Mouse (Mus musculus) CD4-positive naive resting alpha-beta T cell, adult 57 days (primary cell): ENCODE results near the gene Top3a. TPM values are rescaled to one million over a fixed set of nuclear protein-coding genes. Genes with fewer than 3 reads are reported as not detected.

Source experiments
- total RNA-seq: library from RNA; stranded (reverse); gene quantifications from one replicate; pipeline ENCODE4 v1.2.4, GENCODE M21; 2023

Top3a gene
- 26.5 TPM for total RNA-seq

DNA sequence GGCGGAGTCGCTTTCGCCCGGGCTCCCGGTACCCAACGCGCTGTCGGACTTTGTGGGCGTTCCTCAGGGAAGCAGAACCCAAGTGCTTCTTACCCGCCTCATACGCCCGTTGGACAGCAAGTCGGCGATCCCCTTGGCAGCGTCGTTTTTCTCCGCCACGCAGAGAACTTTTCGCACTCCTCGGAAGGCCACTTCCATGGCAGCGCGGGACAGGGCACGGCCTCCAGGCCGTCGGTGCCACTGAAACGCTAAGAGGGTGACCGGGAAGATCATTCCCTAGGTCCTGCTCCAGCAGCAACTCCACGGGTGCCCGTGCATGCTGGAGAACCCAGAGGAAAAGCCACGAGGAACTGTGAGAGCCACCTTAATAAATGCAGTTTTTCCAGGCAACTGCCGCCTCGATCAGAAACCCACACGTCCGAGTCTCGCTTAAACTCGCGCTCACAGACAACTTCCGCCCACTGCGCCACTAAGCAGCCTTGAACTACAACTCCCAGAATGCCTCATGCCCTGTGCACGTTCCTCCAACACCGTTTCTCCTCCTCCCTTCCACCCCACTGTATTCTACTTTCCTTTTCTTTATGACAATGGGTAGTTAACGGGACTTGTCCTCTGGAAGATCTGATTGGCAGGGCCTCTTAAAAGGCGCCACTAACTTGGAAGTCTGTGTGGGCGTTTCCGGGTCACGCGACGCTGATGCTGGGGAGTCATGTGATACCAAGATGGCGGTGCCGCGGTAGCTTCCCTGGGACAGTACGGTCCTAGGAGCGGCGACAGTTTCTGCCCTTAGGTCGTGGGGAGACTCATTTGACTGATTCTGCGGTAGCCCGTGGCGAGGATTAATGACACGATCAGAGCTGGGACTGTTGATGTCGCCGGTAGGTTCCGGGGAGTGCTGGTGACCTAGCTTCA, at the start of gene Top3a, which contains the start of gene Smcr8:
Top3a (minus strand) TSS at position 537 of the 912 bp plus-strand sequence.
Smcr8 (plus strand) TSS at position 696 of the 912 bp plus-strand sequence.

DNA sequence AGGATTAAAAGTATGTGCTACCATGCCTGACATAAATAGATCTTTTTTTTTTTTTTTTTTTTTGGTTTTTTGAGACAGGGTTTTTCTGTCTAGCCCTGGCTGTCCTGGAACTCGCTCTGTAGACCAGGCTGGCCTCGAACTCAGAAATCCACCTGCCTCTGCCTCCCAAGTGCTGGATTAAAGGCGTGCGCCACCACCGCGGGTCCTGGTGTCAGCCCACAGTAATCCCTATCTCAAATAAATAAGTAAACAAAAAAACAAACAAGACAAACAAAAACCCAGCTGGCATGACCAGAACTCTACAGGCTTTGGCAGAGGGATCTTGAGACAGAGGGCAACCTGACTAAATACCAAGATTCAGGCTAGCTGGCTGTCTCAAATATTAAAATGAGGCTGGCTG, 34.5 kb upstream of the Top3a start, which contains the start of gene Shmt1:
Shmt1 (minus strand) TSS at position 101 of the 400 bp plus-strand sequence.

DNA sequence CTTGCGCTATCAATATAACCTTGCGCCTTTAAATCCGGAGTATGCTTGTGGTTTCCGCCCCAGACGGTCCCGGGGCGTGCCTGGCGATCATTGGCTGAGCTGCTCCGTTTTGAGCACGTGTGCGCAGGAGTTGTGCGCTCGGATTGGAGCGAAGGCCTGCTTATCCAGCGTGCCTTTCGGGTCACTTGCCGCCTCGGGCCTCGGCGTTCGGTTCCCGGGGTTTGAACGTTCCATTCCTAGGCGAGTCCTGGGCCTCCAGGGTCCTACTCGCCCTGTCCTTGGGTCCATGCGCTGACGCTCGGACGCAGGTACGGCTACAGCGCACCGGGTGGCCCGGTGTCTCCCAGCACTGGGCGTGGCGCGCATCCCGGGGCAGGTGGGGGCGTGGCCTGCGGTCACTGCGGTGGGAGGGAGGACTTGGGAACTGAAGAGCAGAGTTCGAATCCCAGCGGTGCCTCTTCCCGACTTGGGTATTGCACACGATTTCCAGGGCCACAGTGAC, 48.9 kb downstream of the Top3a start, which contains the start of gene Mief2:
Mief2 (plus strand) TSS at position 139 of the 502 bp plus-strand sequence.

DNA sequence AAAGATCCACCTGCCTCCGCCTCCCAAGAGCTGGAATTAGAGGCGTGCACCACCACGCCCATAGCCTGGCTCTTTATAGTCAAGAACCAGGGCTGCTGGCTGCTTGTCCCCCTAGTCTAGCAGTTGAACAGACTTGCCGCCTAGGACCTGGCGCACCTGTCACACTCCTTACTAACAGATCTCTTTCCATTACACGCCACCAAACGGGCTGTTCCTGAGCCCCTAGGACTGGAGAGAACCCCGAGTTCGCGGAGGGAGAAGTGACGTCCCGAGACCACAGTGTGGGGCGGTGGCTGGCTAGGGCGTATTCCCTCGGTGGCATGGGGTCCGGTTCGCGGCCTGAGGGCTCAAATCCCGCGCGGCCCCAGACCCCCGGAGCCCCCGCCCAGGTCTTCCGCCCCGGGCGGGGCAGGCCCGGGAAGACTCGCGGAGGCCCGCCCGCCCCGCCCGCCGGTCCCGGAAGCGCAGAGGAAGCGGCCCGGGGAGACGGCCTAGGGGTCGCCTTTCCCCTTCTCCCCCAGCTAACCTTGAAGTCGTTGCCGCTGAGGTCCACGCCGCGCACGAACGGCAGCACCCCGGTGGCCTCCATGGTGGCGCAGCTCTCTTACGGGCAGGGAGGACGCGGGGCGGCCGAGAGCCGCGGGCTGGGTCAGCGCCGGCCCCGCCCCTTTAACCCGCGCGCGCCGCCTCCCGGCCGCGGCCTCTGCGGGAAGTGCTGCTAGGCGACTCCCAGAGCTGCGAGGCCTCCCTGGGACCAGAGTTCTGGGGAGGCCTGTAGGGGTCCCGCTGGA, 50.4 kb downstream of the Top3a start, which contains the start of gene Flii:
Flii (minus strand) TSS at position 663 of the 791 bp plus-strand sequence.

DNA sequence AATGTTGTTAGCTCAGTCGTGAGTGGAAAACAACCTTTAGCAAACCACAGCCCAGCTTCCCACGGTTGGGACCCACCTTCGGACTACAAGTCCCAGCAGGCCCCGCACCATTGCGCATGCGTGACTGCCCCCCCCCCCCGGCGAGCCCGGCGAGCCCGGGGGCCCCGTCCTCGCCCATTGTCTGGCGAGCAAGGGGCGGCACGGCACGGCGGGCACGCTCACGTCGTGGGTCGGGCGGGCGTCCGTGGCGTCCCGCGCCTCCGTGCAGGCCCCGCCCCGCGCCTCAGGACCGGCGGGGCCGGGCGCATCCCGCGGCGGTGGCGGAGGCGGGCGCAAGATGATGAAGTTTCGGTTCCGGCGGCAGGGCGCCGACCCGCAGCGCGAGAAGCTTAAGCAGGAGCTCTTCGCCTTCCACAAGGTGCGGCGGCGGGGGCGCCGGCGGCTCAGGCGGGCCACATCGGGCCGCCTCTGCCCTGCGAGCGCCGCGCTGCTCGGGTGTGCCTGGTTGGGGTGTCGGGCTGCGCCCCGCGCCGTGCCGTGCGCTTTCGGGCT, 77.6 kb downstream of the Top3a start, which contains the start of gene Llgl1:
Llgl1 (plus strand) TSS at position 200 of the 552 bp plus-strand sequence.

Other genes starting within 250 kb of the Top3a start
- 65.1 TPM for gene Alkbh5, start 241.0 kb downstream of the Top3a start, total RNA-seq
- 37.2 TPM for gene Llgl1, start 77.6 kb downstream of the Top3a start, total RNA-seq
- gene Flii, start 50.1 kb downstream of the Top3a start, total RNA-seq, result 166 TPM
- 14.3 TPM for gene Mief2, start 49.0 kb downstream of the Top3a start, total RNA-seq
- 80.1 TPM for gene Smcr8, start 159 bp upstream of the Top3a start, total RNA-seq
- 13.4 TPM for gene Shmt1, start 34.4 kb upstream of the Top3a start, total RNA-seq
- 15.2 TPM for gene Dhrs7b, start 53.3 kb upstream of the Top3a start, total RNA-seq
- 21.7 TPM for gene Tmem11, start 101.9 kb upstream of the Top3a start, total RNA-seq
- 8.1 TPM for gene Natd1, start 137.4 kb upstream of the Top3a start, total RNA-seq
- gene Map2k3, start 154.7 kb upstream of the Top3a start, total RNA-seq, result 28.3 TPM
- gene Kcnj12, start 245.2 kb upstream of the Top3a start, total RNA-seq, result not detected